Mouse (Mus musculus) stomach, embryonic 16.5 days (tissue): ENCODE results near the gene Abcc2. TPM values are rescaled to one million over a fixed set of nuclear protein-coding genes. Genes with fewer than 3 reads are reported as not detected.

Source experiments
- ATAC-seq: fragments of 200-750 bp; cut with Nextera tagmentation; 2 replicates; pipeline ENCODE4 v1.8.0; 2017; ENCODE audit warnings: moderate number of reproducible peaks, moderate TSS enrichment; ENCODE audit not compliant: insufficient read depth, low FRiP score
- H3K27ac ChIP-seq: fragments of 300-500 bp; sonication (generic); 2 replicates; pipeline ENCODE4 v1.5.1; 2014; ENCODE audit warnings: low read length
- H3K27me3 ChIP-seq: fragments of 300-500 bp; sonication (generic); 2 replicates; pipeline ENCODE4 v1.6.1; 2014; ENCODE audit warnings: low read length, control low read depth, mixed read lengths; ENCODE audit not compliant: control insufficient read depth, insufficient read depth
- H3K36me3 ChIP-seq: fragments of 300-500 bp; sonication (generic); 2 replicates; pipeline ENCODE4 v1.6.1; 2014; ENCODE audit warnings: low read length; ENCODE audit not compliant: control insufficient read depth, insufficient read depth
- H3K4me1 ChIP-seq: fragments of 300-500 bp; sonication (generic); 2 replicates; pipeline ENCODE4 v1.6.1; 2014; ENCODE audit warnings: low read length, control low read depth, mixed read lengths; ENCODE audit not compliant: control insufficient read depth, insufficient read depth
- H3K4me2 ChIP-seq: fragments of 300-500 bp; sonication (generic); 2 replicates; pipeline ENCODE4 v1.6.1; 2014; ENCODE audit warnings: low read depth, low read length, mixed read lengths
- H3K4me3 ChIP-seq: fragments of 300-500 bp; sonication (generic); replicated peaks from 2 replicates; pipeline ENCODE4 v1.5.1; 2014; ENCODE audit warnings: mild to moderate bottlenecking, low read length
- H3K9ac ChIP-seq: fragments of 300-500 bp; sonication (generic); 2 replicates; pipeline ENCODE4 v1.6.1; 2014; ENCODE audit warnings: low read length
- H3K9me3 ChIP-seq: fragments of 300-500 bp; sonication (generic); replicated peaks from 2 replicates; pipeline ENCODE4 v1.6.1; 2016; ENCODE audit warnings: low read length, control low read depth; ENCODE audit not compliant: control insufficient read depth
- WGBS: fragments of 180-500 bp; shearing (Covaris S2); extraction: QIAGEN DNeasy Blood & Tissue Kit; methylation state at CpG from one replicate; pipeline ENCODE4 v1.1.7; 2014; 5-methylcytosine and 5-hydroxymethylcytosine counted together
- polyA plus RNA-seq: library from polyadenylated mRNA; unstranded; fragments of >200 nt; fragmentation: Nextera tagmentation; extraction: Ambion mirVana; gene quantifications from 2 replicates; pipeline ENCODE4 v1.2.1, GENCODE M21; 2015

Abcc2 gene
- polyA plus RNA-seq, 1 experiment from 2014 or later: 2.2 TPM

- Histone ChIP-seq H3K4me1 (no peaks in the 10 kb centered on the region), H3K27me3 (no peaks in the 10 kb centered on the region), H3K9me3 (no peaks in the 10 kb centered on the region), H3K4me2 (no peak overlapping the region), H3K36me3 (no peaks in the 10 kb centered on the region), H3K4me3 (no peak overlapping the region), H3K27ac (no peak overlapping the region), H3K9ac (no peak overlapping the region)
- ATAC-seq: no peak
- WGBS: 88% methylated on average over 1 of the region's 1 CpGs
Measured at GRCm38 (mm10) chr19:43793951-43794350, 12.0 kb downstream of the Abcc2 start.

GRCm38 (mm10) chr19:43795511-43795910 is 13.5 kb downstream of the Abcc2 start:
- Histone ChIP-seq H3K9me3 (no peaks in the 10 kb centered on the region), H3K27me3 (no peaks in the 10 kb centered on the region), H3K9ac (no peak overlapping the region), H3K36me3 (no peaks in the 10 kb centered on the region), H3K4me3 (no peak overlapping the region), H3K4me1 (no peaks in the 10 kb centered on the region), H3K27ac (no peak overlapping the region), H3K4me2 (no peak overlapping the region)
- ATAC-seq: no peak
- WGBS: 74% methylated on average over 8 of the region's 8 CpGs

- WGBS: 61% methylated on average over 5 of the region's 5 CpGs
- ATAC-seq: no peak
Measured at GRCm38 (mm10) chr19:43797216-43797615, 15.2 kb downstream of the Abcc2 start.

GRCm38 (mm10) chr19:43801427-43802051 is 19.5 kb downstream of the Abcc2 start:
- Histone ChIP-seq H3K4me3 (no peak overlapping the region), H3K4me2 (no peak overlapping the region), H3K27me3 (no peaks in the 10 kb centered on the region), H3K27ac (no peak overlapping the region), H3K9me3 (no peaks in the 10 kb centered on the region), H3K4me1 (no peaks in the 10 kb centered on the region), H3K9ac (no peak overlapping the region), H3K36me3 (no peaks in the 10 kb centered on the region)
- no peak for ATAC-seq
- WGBS: 80% methylated on average over 9 of the region's 9 CpGs

More at GRCm38 (mm10) chr19:43797216-43797615, 15.2 kb downstream of the Abcc2 start:
- H3K27me3 ChIP-seq: no peaks in the 10 kb centered on the region
- H3K4me2 ChIP-seq: no peak overlapping the region
- H3K4me3 ChIP-seq: no peak overlapping the region
- no peaks in the 10 kb centered on the region for H3K9me3 ChIP-seq
- no peaks in the 10 kb centered on the region for H3K4me1 ChIP-seq
- no peaks in the 10 kb centered on the region for H3K36me3 ChIP-seq
- H3K9ac ChIP-seq: no peak overlapping the region
- H3K27ac ChIP-seq: no peak overlapping the region

- H3K4me3 ChIP-seq: no peak overlapping the region
- WGBS: 81% methylated on average over 10 of the region's 10 CpGs
- H3K36me3 ChIP-seq: no peaks in the 10 kb centered on the region
- no peak overlapping the region for H3K27ac ChIP-seq
- H3K27me3 ChIP-seq: no peaks in the 10 kb centered on the region
- no peak overlapping the region for H3K4me2 ChIP-seq
- no peaks in the 10 kb centered on the region for H3K9me3 ChIP-seq
- no peaks in the 10 kb centered on the region for H3K4me1 ChIP-seq
- ATAC-seq: no peak
- no peak overlapping the region for H3K9ac ChIP-seq
Measured at GRCm38 (mm10) chr19:43803866-43804265, 21.9 kb downstream of the Abcc2 start.

- Histone ChIP-seq H3K9ac (no peak overlapping the region), H3K36me3 (no peaks in the 10 kb centered on the region), H3K27me3 (no peaks in the 10 kb centered on the region), H3K4me1 (no peaks in the 10 kb centered on the region), H3K4me3 (no peak overlapping the region), H3K9me3 (no peaks in the 10 kb centered on the region), H3K4me2 (no peak overlapping the region), H3K27ac (no peak overlapping the region)
- 45% methylated on average over 4 of the region's 4 CpGs for WGBS
- no peak for ATAC-seq
Measured at GRCm38 (mm10) chr19:43809331-43809730, 27.3 kb downstream of the Abcc2 start.

- WGBS: 73% methylated on average over 4 of the region's 4 CpGs
- no peak for ATAC-seq
- H3K27me3 ChIP-seq: no peaks in the 10 kb centered on the region
- no peak overlapping the region for H3K4me2 ChIP-seq
- H3K9ac ChIP-seq: no peak overlapping the region
- no peak overlapping the region for H3K4me3 ChIP-seq
- no peaks in the 10 kb centered on the region for H3K9me3 ChIP-seq
- no peak overlapping the region for H3K27ac ChIP-seq
- no peaks in the 10 kb centered on the region for H3K36me3 ChIP-seq
- H3K4me1 ChIP-seq: peaks cover 8% of the 10 kb centered on the region
Measured at GRCm38 (mm10) chr19:43811419-43811818, 29.4 kb downstream of the Abcc2 start.

- 65% methylated on average over 10 of the region's 10 CpGs for WGBS
- Histone ChIP-seq H3K4me3 (no peak overlapping the region), H3K27ac (no peak overlapping the region), H3K4me2 (no peak overlapping the region), H3K36me3 (no peaks in the 10 kb centered on the region), H3K27me3 (no peaks in the 10 kb centered on the region), H3K4me1 (peaks cover 11% of the 10 kb centered on the region), H3K9me3 (no peaks in the 10 kb centered on the region), H3K9ac (no peak overlapping the region)
- ATAC-seq: peak; percentile 79
Measured at GRCm38 (mm10) chr19:43813315-43813714, 31.3 kb downstream of the Abcc2 start.

GRCm38 (mm10) chr19:43815661-43816414 is 33.8 kb downstream of the Abcc2 start:
- no peak overlapping the region for H3K9ac ChIP-seq
- ATAC-seq: no peak
- H3K9me3 ChIP-seq: no peaks in the 10 kb centered on the region
- H3K4me2 ChIP-seq: peak overlapping the region; percentile 35
- H3K27me3 ChIP-seq: no peaks in the 10 kb centered on the region
- 0 out of 2 replicates have a peak overlapping the region, but pooled peaks have one; percentile 14 for H3K4me3 ChIP-seq
- H3K36me3 ChIP-seq: no peaks in the 10 kb centered on the region
- peak overlapping the region; percentile 28; the same call in 1 of the 2 replicates for H3K27ac ChIP-seq
- H3K4me1 ChIP-seq: peaks cover 11% of the 10 kb centered on the region
- WGBS: 48% methylated on average over 14 of the region's 14 CpGs
